Mouse (Mus musculus): ENCODE measurements around the gene Fam174a. TPM values are rescaled to one million over a fixed set of nuclear protein-coding genes. Genes with fewer than 3 reads are reported as not detected.

Fam174a gene
- polyA plus RNA-seq, 1 experiment from 2014 or later = 25.0 TPM

DNA sequence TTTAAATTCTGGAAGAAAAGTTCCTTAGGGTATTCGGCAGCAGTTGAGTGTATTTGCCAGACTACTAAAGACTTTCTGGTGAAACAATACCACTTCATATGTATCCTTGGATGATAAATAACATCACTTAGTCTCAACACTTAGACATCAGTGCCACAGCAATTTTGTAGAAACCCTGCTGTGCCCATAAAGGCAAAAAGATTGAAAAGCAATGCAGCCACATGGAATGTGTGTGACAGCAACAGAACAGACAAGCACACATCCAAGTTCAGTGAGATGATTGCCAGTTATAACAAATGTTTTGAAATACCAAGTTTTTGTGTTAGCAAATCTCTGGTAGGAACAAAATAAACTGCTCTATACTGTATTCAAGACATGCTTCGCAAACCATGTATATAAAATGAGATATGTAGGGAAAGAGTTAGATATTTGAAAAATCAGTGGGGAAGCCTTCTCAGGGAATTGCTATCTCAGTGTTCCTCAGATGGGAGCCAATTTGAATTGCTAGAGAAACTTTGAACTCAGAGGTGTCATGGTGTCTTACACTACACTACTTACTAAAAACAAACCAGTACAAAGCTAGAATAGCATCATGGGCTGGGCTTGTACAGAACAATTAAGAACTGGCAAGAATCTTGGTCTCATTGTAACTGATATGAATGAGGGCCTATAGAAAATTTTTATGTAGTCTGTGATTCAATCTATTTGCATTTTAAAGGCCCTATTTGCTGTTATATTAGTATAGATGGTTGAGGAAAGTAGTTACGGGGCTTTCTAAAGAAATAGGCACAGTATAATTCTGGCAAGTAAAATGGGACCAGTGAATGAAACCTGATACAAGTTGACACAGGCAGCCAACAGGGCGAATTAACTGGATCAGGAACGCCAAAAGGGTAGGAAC lies 30.4 kb downstream of the Fam174a start:
- Histone ChIP-seq H3K4me3 (replicated peaks) (no peak overlapping the region), H3K27ac (no peak overlapping the region), H3K9ac (no peak overlapping the region), H3K36me3 (no peaks in the 10 kb centered on the region), H3K4me2 (no peak overlapping the region), H3K27me3 (replicated peaks) (no peaks in the 10 kb centered on the region), H3K4me1 (no peaks in the 10 kb centered on the region), H3K9me3 (no peaks in the 10 kb centered on the region)
- WGBS = 80% methylated on average over 5 of the region's 5 CpGs
- ATAC-seq (ENCODE audit: insufficient read depth, low FRiP score, low read depth) = no peak

DNA sequence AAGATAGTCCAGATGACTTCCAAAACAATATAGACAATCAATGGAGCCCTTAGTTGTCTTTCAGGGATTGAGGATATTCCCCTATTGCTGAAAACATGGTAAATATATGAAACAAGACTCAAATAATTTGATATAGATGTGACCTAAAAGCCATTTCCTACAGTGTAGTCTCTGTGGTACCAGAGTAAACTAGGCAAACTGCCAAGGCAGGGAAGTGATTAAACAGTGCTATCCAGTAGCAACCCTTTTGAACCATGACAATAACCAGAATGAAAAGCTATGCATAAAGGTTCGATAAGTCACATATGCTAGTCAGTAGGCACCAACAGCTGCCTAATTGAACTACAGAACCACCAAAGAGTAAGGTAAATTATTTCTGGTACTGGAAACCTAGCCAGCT lies 40.7 kb downstream of the Fam174a start:
- Histone ChIP-seq H3K4me2 (no peak overlapping the region), H3K4me3 (replicated peaks) (no peak overlapping the region), H3K27me3 (replicated peaks) (no peaks in the 10 kb centered on the region), H3K4me1 (no peaks in the 10 kb centered on the region), H3K27ac (no peak overlapping the region), H3K9ac (no peak overlapping the region), H3K9me3 (no peaks in the 10 kb centered on the region), H3K36me3 (no peaks in the 10 kb centered on the region)
- no peak for ATAC-seq (ENCODE audit: insufficient read depth, low FRiP score, low read depth)
- 54% methylated on average over 1 of the region's 1 CpGs for WGBS

DNA sequence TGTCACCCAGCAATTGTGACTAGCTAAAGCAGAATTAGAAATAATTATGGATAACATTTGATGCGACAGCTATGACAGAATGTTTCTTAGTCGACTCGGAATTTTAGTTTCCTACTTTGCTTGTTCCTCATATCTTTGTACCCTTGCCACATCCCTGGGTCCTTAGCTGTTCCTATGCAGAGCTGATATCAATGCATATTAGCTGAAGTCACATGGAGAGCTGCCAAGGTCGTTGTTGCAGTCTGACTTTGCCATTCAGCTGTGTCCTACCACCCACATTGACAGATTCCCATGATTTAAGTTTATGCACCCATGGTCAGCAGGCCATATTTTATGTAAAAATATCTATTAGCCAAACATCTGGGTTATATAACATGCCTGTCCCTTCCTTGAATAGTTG lies 43.5 kb downstream of the Fam174a start:
- H3K27me3 ChIP-seq (replicated peaks) = no peaks in the 10 kb centered on the region
- no peak overlapping the region for H3K4me3 ChIP-seq (replicated peaks)
- H3K27ac ChIP-seq = no peak overlapping the region
- no peaks in the 10 kb centered on the region for H3K36me3 ChIP-seq
- H3K4me2 ChIP-seq = no peak overlapping the region
- no peaks in the 10 kb centered on the region for H3K9me3 ChIP-seq
- H3K9ac ChIP-seq = no peak overlapping the region
- no peak for ATAC-seq (ENCODE audit: insufficient read depth, low FRiP score, low read depth)
- 48% methylated on average over 4 of the region's 4 CpGs for WGBS
- H3K4me1 ChIP-seq = no peaks in the 10 kb centered on the region

DNA sequence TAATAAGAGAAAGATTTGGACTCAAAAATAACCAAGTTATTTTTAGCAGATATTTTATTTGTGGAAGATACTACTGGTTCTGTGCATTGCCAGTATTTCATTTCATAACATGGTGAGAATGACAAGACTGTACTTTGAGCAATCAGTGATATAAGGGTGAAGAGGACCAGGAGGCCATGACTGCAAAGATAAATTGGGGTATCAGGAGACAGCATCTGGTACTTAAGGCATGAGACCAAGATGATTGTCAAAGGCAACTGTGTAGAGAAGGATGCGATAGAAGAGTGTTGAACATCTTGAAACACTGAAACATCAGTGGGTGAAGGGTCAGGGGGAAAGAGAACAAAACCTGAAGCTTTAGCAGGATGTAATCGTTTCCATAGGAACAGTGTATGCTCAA lies 50.3 kb downstream of the Fam174a start:
- ATAC-seq (ENCODE audit: insufficient read depth, low FRiP score, low read depth) = no peak
- Histone ChIP-seq H3K4me1 (no peaks in the 10 kb centered on the region), H3K27ac (no peak overlapping the region), H3K27me3 (replicated peaks) (no peaks in the 10 kb centered on the region), H3K4me2 (no peak overlapping the region), H3K9ac (no peak overlapping the region), H3K9me3 (no peaks in the 10 kb centered on the region), H3K4me3 (replicated peaks) (no peak overlapping the region), H3K36me3 (no peaks in the 10 kb centered on the region)
- 77% methylated on average over 2 of the region's 2 CpGs for WGBS

DNA sequence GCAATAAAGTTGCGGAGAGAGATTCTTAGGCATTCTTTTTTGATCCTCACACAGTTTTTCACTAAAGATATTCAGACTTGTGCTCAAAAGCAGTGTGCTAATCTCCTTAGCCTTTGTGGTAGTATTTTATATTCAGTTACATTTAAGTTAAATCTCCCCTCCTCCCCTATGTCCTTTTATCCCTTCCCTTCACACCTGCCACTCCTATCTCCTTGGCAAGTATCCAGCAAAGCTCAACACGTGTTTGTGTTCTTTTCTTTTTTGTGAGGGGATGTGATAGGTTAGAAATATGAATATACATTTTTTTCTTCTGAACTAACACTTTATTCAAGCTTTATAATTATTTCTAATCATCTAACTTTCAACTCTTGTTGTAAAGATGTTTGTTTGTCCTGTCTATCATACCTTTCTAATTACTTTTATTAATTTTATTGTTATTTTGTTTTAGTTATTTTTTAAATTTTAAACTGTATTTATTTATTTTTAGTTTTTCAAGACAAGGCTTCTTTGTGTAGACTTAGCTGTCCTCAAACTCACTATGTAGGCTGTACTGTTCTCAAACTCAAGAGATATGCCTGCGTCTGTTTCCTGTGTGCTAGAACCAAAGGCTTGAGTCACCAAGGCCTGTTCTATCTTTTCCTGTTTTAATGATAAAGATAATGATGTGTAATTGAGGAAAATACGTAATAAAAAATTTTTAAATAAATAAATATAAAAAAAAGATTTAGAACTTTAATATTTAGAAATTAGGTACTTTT lies 53.4 kb downstream of the Fam174a start:
- ATAC-seq (ENCODE audit: insufficient read depth, low FRiP score, low read depth) = no peak
- no peaks in the 10 kb centered on the region for H3K36me3 ChIP-seq
- no peaks in the 10 kb centered on the region for H3K9me3 ChIP-seq
- H3K9ac ChIP-seq = no peak overlapping the region
- no peak overlapping the region for H3K27ac ChIP-seq
- no peaks in the 10 kb centered on the region for H3K27me3 ChIP-seq (replicated peaks)
- 67% methylated on average over 4 of the region's 4 CpGs for WGBS
- H3K4me3 ChIP-seq (replicated peaks) = no peak overlapping the region
- no peaks in the 10 kb centered on the region for H3K4me1 ChIP-seq
- H3K4me2 ChIP-seq = no peak overlapping the region

DNA sequence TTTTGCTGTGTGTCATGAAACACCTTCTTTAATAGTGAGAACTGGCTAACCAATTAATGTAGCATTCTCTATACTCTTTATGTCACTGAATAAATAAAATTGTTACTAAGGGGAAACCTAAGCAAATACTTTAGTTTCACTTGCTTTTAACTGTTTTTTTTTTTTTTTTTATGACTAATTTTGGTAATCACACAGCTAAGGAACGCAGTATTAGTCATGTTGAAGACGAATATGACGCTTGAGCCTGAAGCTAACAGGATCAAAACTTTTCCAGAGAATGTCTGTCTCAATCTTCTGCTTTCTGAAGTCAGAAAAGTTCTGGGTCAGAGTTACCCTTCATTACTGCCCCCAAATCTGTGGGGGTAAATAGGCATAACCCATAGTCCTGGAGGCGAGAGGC lies 54.3 kb downstream of the Fam174a start:
- no peaks in the 10 kb centered on the region for H3K4me1 ChIP-seq
- no peaks in the 10 kb centered on the region for H3K9me3 ChIP-seq
- ATAC-seq (ENCODE audit: insufficient read depth, low FRiP score, low read depth) = no peak
- H3K4me3 ChIP-seq (replicated peaks) = no peak overlapping the region
- no peak overlapping the region for H3K9ac ChIP-seq
- 86% methylated on average over 4 of the region's 4 CpGs for WGBS
- H3K36me3 ChIP-seq = no peaks in the 10 kb centered on the region
- no peak overlapping the region for H3K27ac ChIP-seq
- H3K27me3 ChIP-seq (replicated peaks) = no peaks in the 10 kb centered on the region
- no peak overlapping the region for H3K4me2 ChIP-seq

DNA sequence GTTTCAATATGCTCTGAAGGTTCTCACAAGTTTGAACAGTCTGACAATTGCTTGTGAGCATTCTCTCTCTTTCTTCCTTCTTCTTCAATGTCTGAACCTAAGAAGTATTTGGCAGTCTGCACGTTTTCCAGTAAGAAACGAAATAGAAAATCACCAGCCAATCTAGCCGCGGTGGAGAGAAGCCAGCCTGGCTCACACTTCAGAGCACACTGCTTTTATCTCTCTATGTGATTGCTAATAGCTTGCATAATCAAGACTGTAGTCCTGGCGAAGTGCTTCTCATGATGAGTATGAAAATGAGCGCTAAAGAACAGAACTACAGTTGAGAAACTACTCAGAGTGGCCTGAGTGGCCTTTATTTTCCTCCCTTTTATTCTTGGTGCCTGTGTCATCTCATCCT lies 62.0 kb downstream of the Fam174a start:
- Histone ChIP-seq H3K4me1 (no peaks in the 10 kb centered on the region), H3K27ac (no peak overlapping the region), H3K36me3 (no peaks in the 10 kb centered on the region), H3K4me3 (replicated peaks) (no peak overlapping the region), H3K9ac (no peak overlapping the region), H3K9me3 (no peaks in the 10 kb centered on the region), H3K27me3 (replicated peaks) (no peaks in the 10 kb centered on the region), H3K4me2 (no peak overlapping the region)
- ATAC-seq (ENCODE audit: insufficient read depth, low FRiP score, low read depth) = no peak
- WGBS = 73% methylated on average over 6 of the region's 6 CpGs

DNA sequence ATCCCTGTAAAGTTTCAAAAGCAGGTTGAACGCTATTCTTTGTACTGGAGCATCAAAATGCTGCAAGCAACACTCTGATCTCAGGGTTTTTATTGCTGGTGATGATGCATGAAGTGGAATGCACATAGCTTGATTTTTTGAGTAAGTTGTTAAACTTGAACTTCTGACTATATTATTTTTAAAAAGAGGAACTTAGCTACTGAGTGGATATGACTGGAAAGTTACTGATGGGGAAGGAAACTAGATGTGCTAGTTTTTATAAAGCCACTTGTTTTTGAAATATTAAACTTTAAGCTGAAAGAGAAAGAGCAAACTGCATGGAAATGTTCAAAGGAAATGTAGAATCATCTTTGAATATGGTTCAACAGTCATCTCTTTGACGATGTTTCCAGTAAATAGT lies 67.6 kb downstream of the Fam174a start:
- Histone ChIP-seq H3K27me3 (replicated peaks) (no peaks in the 10 kb centered on the region), H3K4me3 (replicated peaks) (no peak overlapping the region), H3K27ac (no peak overlapping the region), H3K4me1 (no peaks in the 10 kb centered on the region), H3K9ac (no peak overlapping the region), H3K9me3 (no peaks in the 10 kb centered on the region), H3K4me2 (no peak overlapping the region), H3K36me3 (no peaks in the 10 kb centered on the region)
- no peak for ATAC-seq (ENCODE audit: insufficient read depth, low FRiP score, low read depth)
- 77% methylated on average over 2 of the region's 2 CpGs for WGBS

Data from stomach, embryonic 15.5 days (tissue).